Mouse (Mus musculus) heart, embryonic 15.5 days (tissue): Measurements from ENCODE around the gene Pipox. TPM values are rescaled to one million over a fixed set of nuclear protein-coding genes. Genes with fewer than 3 reads are reported as not detected.

Experiments
- ATAC-seq: fragments of 200-750 bp; cut with Nextera tagmentation; replicated peaks from 2 replicates; pipeline ENCODE4 v1.8.0; 2017; ENCODE audit warnings: low read depth, moderate TSS enrichment; ENCODE audit not compliant: insufficient number of reproducible peaks, insufficient read depth, low FRiP score
- H3K27ac ChIP-seq: fragments of 300-500 bp; sonication (generic); 2 replicates; pipeline ENCODE4 v1.5.1; 2015; ENCODE audit warnings: mild to moderate bottlenecking, inconsistent platforms
- H3K27me3 ChIP-seq: fragments of 300-500 bp; sonication (generic); 2 replicates; pipeline ENCODE4 v1.6.1; 2015; ENCODE audit warnings: inconsistent platforms
- H3K36me3 ChIP-seq: fragments of 300-500 bp; sonication (generic); 2 replicates; pipeline ENCODE4 v1.6.1; 2015; ENCODE audit warnings: mild to moderate bottlenecking, inconsistent platforms
- H3K4me1 ChIP-seq: fragments of 300-500 bp; sonication (generic); replicated peaks from 2 replicates; pipeline ENCODE4 v1.6.1; 2015; ENCODE audit warnings: inconsistent platforms
- H3K4me2 ChIP-seq: fragments of 300-500 bp; sonication (generic); 2 replicates; pipeline ENCODE4 v1.6.1; 2015; ENCODE audit warnings: inconsistent platforms, mild to moderate bottlenecking, moderate library complexity
- H3K4me3 ChIP-seq: fragments of 300-500 bp; sonication (generic); 2 replicates; pipeline ENCODE4 v1.5.1; 2015; ENCODE audit warnings: mild to moderate bottlenecking, inconsistent platforms
- H3K9ac ChIP-seq: fragments of 300-500 bp; sonication (generic); 2 replicates; pipeline ENCODE4 v1.6.1; 2015; ENCODE audit warnings: mild to moderate bottlenecking, inconsistent platforms
- H3K9me3 ChIP-seq: fragments of 300-500 bp; sonication (generic); replicated peaks from 2 replicates; pipeline ENCODE4 v1.6.1; 2016; ENCODE audit warnings: inconsistent platforms
- WGBS: fragments of 180-500 bp; shearing (Covaris S2); methylation state at CpG from one replicate; pipeline ENCODE4 v1.1.7; 2015; ENCODE audit warnings: mixed read lengths; 5-methylcytosine and 5-hydroxymethylcytosine counted together
- polyA plus RNA-seq: library from polyadenylated mRNA; unstranded; fragments of >200 nt; fragmentation: Nextera tagmentation; extraction: Ambion mirVana; gene quantifications from 2 replicates; pipeline ENCODE4 v1.2.1, GENCODE M21; 2015

The Pipox gene
- polyA plus RNA-seq, 1 experiment from 2014 or later = 3.3 TPM

GRCm38 (mm10) chr11:77906097-77906687 is 12.3 kb upstream of the Pipox start:
- Histone ChIP-seq H3K9me3 (no peaks in the 10 kb centered on the region), H3K4me2 (no peak overlapping the region), H3K36me3 (no peaks in the 10 kb centered on the region), H3K4me3 (no peak overlapping the region), H3K27ac (no peak overlapping the region), H3K27me3 (peaks cover 20% of the 10 kb centered on the region), H3K4me1 (0 out of 2 replicates have a peak, but pooled peaks cover 5% of the 10 kb centered on the region), H3K9ac (no peak overlapping the region)
- no peak for ATAC-seq
- 36% methylated on average over 19 of the region's 19 CpGs for WGBS

DNA sequence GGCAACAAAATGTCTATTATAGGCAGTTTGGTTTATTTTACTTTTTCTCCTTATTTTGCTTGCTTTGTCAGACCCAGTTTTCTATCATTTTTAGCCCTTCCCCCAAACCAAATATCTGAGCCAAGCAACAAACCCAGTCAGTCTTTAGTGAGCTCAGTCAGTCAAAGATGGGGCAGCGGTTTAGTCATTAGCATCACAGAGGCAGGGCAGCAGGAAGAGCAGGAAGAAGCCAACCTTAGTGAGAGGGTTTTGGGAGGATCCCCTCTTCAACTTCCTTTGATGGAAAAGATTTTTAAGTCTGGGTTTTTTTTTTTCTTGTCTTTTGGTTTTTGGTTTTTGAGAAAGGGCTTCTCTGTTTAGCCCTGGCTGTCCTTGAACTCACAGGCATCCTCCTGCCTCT is 10.8 kb upstream of the Pipox start:
- no peak overlapping the region for H3K4me3 ChIP-seq

GRCm38 (mm10) chr11:77903761-77904160 is 9.9 kb upstream of the Pipox start:
- Histone ChIP-seq H3K4me3 (no peak overlapping the region), H3K4me1 (0 out of 2 replicates have a peak, but pooled peaks cover 5% of the 10 kb centered on the region), H3K4me2 (no peak overlapping the region), H3K27me3 (0 out of 2 replicates have a peak, but pooled peaks cover 9% of the 10 kb centered on the region), H3K27ac (no peak overlapping the region), H3K36me3 (no peaks in the 10 kb centered on the region), H3K9ac (no peak overlapping the region), H3K9me3 (no peaks in the 10 kb centered on the region)
- ATAC-seq = no peak
- 7% methylated on average over 3 of the region's 3 CpGs for WGBS

More for the DNA sequence above, 10.8 kb upstream of the Pipox start:
- Histone ChIP-seq H3K4me1 (0 out of 2 replicates have a peak, but pooled peaks cover 5% of the 10 kb centered on the region), H3K9ac (no peak overlapping the region), H3K27me3 (peaks cover 14% of the 10 kb centered on the region), H3K4me2 (no peak overlapping the region), H3K9me3 (no peaks in the 10 kb centered on the region), H3K27ac (no peak overlapping the region), H3K36me3 (no peaks in the 10 kb centered on the region)
- 69% methylated on average over 1 of the region's 1 CpGs for WGBS
- ATAC-seq = no peak

DNA sequence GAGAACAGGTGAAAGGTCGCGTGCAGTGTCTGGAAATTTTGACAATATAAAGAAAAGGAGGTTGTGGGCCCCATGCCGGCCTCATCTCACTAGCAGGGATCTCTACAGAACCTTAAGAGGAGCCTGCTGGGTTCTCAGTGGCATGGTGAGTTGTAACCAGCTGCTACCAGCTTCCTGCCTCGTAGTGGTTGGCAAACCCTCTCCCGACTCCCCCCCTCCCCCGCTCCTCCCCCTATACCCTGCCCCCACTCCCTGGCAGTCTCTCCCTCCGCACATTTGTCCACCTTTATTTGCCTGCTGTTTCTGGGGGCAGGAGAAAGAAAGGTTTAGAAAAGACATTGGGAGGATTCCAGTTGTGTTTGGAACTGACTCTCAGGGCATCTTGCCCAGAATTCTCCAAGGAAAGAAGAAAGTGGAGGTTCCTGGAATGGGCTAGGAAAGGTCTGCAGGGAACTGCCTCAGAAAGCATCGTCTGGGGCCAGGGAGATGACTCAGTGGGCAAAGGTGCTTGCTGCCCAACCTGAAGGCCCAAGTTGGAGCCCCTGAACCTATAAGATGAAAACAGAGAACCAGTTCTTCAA is 8.0 kb upstream of the Pipox start:
- Histone ChIP-seq H3K27ac (peak overlapping the region; percentile 7; the same call in 1 of the 2 replicates), H3K9ac (no peak overlapping the region), H3K4me3 (no peak overlapping the region), H3K27me3 (0 out of 2 replicates have a peak, but pooled peaks cover 6% of the 10 kb centered on the region), H3K9me3 (no peaks in the 10 kb centered on the region), H3K4me1 (peaks cover 8% of the 10 kb centered on the region; the same call in 1 of the 2 replicates), H3K4me2 (no peak overlapping the region), H3K36me3 (no peaks in the 10 kb centered on the region)
- ATAC-seq = no peak
- WGBS = 47% methylated on average over 8 of the region's 8 CpGs

- Histone ChIP-seq H3K27ac (peak overlapping the region; percentile 7; the same call in 1 of the 2 replicates), H3K9ac (no peak overlapping the region), H3K4me1 (peaks cover 12% of the 10 kb centered on the region), H3K9me3 (no peaks in the 10 kb centered on the region), H3K27me3 (0 out of 2 replicates have a peak, but pooled peaks cover 4% of the 10 kb centered on the region), H3K36me3 (no peaks in the 10 kb centered on the region), H3K4me3 (no peak overlapping the region), H3K4me2 (no peak overlapping the region)
- ATAC-seq = no peak
- WGBS = 72% methylated on average over 5 of the region's 5 CpGs
Measured at GRCm38 (mm10) chr11:77901366-77901765, 7.5 kb upstream of the Pipox start.

DNA sequence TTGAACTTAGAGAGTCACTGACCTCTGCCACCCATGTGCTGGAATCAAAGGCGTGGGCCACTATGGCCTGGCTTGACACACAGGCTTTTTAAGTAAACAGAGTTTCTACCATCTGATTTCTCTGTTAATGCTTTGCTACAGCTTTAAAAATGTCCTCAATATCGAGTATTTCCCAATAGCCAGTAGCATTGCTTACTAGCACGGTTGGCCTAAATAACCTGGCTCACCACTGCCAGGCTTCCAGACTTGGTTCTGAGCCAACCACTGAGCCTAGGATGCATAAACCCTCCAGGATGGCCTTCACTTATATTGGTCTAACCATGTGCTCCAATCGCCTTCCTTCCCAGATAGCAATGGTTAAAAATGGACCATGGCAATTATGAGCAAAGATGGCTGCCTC is 6.8 kb upstream of the Pipox start:
- peaks cover 13% of the 10 kb centered on the region for H3K4me1 ChIP-seq
- H3K36me3 ChIP-seq = no peaks in the 10 kb centered on the region
- ATAC-seq = no peak
- H3K9me3 ChIP-seq = no peaks in the 10 kb centered on the region
- no peak overlapping the region for H3K9ac ChIP-seq
- H3K4me3 ChIP-seq = no peak overlapping the region
- H3K27me3 ChIP-seq = 0 out of 2 replicates have a peak, but pooled peaks cover 4% of the 10 kb centered on the region
- H3K27ac ChIP-seq = no peak overlapping the region
- H3K4me2 ChIP-seq = no peak overlapping the region
- 86% methylated on average over 4 of the region's 4 CpGs for whole genome bisulfite sequencing

GRCm38 (mm10) chr11:77900187-77900586 is 6.3 kb upstream of the Pipox start:
- H3K4me1 ChIP-seq = peaks cover 13% of the 10 kb centered on the region
- no peak overlapping the region for H3K4me2 ChIP-seq
- WGBS = 79% methylated on average over 3 of the region's 3 CpGs
- ATAC-seq = no peak
- no peak overlapping the region for H3K27ac ChIP-seq
- H3K36me3 ChIP-seq = no peaks in the 10 kb centered on the region
- 0 out of 2 replicates have a peak, but pooled peaks cover 4% of the 10 kb centered on the region for H3K27me3 ChIP-seq
- no peaks in the 10 kb centered on the region for H3K9me3 ChIP-seq
- no peak overlapping the region for H3K9ac ChIP-seq
- no peak overlapping the region for H3K4me3 ChIP-seq

- H3K27ac ChIP-seq = no peak overlapping the region
- no peak for ATAC-seq
- peak overlapping the region; percentile 19; the same call in 1 of the 2 replicates for H3K4me3 ChIP-seq
Measured at GRCm38 (mm10) chr11:77896820-77897805, 3.2 kb upstream of the Pipox start.

DNA sequence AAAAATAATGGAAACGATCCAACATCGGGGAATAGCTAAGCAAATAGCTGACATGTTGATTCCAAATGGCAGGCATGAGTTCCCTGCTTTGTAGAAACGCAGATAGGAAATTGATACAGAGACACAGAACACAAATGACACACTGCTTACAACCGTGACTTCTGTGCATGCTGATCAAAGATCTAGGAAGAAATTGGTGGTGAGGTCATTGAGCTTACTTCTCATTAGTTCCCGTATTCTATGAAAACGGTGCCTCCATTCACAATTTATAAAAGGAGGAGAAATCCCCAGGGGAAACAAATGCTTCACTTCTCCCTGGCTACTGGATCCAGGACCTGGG is 2.6 kb upstream of the Pipox start:
- Histone ChIP-seq H3K27me3 (0 out of 2 replicates have a peak, but pooled peaks cover 4% of the 10 kb centered on the region), H3K9ac (no peak overlapping the region), H3K4me3 (no peak overlapping the region), H3K4me1 (peaks cover 28% of the 10 kb centered on the region), H3K36me3 (no peaks in the 10 kb centered on the region), H3K9me3 (no peaks in the 10 kb centered on the region), H3K4me2 (peak overlapping the region; percentile 43), H3K27ac (no peak overlapping the region)
- ATAC-seq = no peak
- 49% methylated on average over 6 of the region's 6 CpGs for WGBS

More at GRCm38 (mm10) chr11:77896820-77897805, 3.2 kb upstream of the Pipox start:
- no peaks in the 10 kb centered on the region for H3K36me3 ChIP-seq
- H3K9ac ChIP-seq = no peak overlapping the region; the same call in 1 of the 2 replicates
- peak overlapping the region; percentile 43 for H3K4me2 ChIP-seq
- no peaks in the 10 kb centered on the region for H3K9me3 ChIP-seq
- 0 out of 2 replicates have a peak, but pooled peaks cover 4% of the 10 kb centered on the region for H3K27me3 ChIP-seq
- WGBS = 23% methylated on average over 23 of the region's 23 CpGs
- H3K4me1 ChIP-seq = peaks cover 28% of the 10 kb centered on the region

- Histone ChIP-seq H3K9me3 (no peaks in the 10 kb centered on the region), H3K4me3 (no peak overlapping the region), H3K36me3 (no peaks in the 10 kb centered on the region), H3K27ac (no peak overlapping the region), H3K4me1 (peaks cover 28% of the 10 kb centered on the region), H3K27me3 (0 out of 2 replicates have a peak, but pooled peaks cover 4% of the 10 kb centered on the region), H3K4me2 (peak overlapping the region; percentile 43; the same call in 1 of the 2 replicates), H3K9ac (no peak overlapping the region)
- WGBS = 77% methylated on average over 9 of the region's 9 CpGs
- no peak for ATAC-seq
Measured at GRCm38 (mm10) chr11:77896011-77896410, 2.1 kb upstream of the Pipox start.

DNA sequence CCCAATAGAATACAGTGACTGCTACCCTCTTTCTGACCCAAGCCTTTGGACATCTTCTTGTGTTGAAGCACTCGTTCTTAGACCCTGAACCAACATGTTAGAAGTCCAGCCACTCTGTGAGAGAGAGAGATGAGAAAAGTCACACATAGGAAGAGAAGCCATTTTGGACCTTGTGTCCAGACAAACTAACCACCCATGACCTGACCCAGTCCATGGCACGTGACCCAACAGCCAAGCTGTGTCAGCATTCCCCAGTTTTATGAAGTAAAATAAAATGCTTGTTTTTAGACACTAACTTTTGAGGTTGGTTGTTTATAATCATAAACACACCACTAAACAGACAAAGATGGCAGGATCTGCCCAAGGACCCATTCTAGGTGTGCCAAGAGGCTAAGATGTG is 1.1 kb upstream of the Pipox start:
- H3K27ac ChIP-seq = no peak overlapping the region
- no peak overlapping the region for H3K9ac ChIP-seq
- H3K36me3 ChIP-seq = no peaks in the 10 kb centered on the region
- H3K4me1 ChIP-seq = peaks cover 28% of the 10 kb centered on the region
- no peak for ATAC-seq
- 90% methylated on average over 2 of the region's 2 CpGs for WGBS
- 0 out of 2 replicates have a peak, but pooled peaks cover 4% of the 10 kb centered on the region for H3K27me3 ChIP-seq
- no peak overlapping the region for H3K4me3 ChIP-seq
- no peaks in the 10 kb centered on the region for H3K9me3 ChIP-seq
- H3K4me2 ChIP-seq = no peak overlapping the region
